Mouse (Mus musculus): ENCODE results near the gene Frat1. TPM values are rescaled to one million over a fixed set of nuclear protein-coding genes. Genes with fewer than 3 reads are reported as not detected.

Frat1 gene
- 1 to 10 TPM; 4.9 to 7.2 TPM for total RNA-seq (2021)
- long read RNA-seq, experiment 1, partial matches to known transcripts: 0 of 2 reads
- long read RNA-seq, experiment 1, other reads (novel, unspliced or antisense): 0 of 2 reads
- long read RNA-seq, experiment 2: 0 reads

GRCm38 (mm10) chr19:41829381-41830105 is at the start of gene Frat1:
Gene Frat1 (plus strand): TSS chr19:41829970.
- peak; percentile 81 for DNase-seq
- intact Hi-C loops (cut with DNase I; ENCODE audit: low total_unique reads): no loop called here

GRCm38 (mm10) chr19:41786896-41787295 is 42.9 kb upstream of the Frat1 start:
- intact Hi-C loops (cut with DNase I; ENCODE audit: low total_unique reads): no loop called here
- no peak for DNase-seq

- no peak for DNase-seq
- intact Hi-C loops (cut with DNase I; ENCODE audit: low total_unique reads): no loop called here
These were observed 40.4 kb upstream of the Frat1 start for GRCm38 (mm10) chr19:41789110-41789961.

GRCm38 (mm10) chr19:41791384-41791783 is 38.4 kb upstream of the Frat1 start:
- intact Hi-C loops (cut with DNase I; ENCODE audit: low total_unique reads): no loop called here
- DNase-seq: no peak

- intact Hi-C loops (cut with DNase I; ENCODE audit: low total_unique reads): no loop called here
- DNase-seq: no peak
These were observed 36.8 kb upstream of the Frat1 start for GRCm38 (mm10) chr19:41792934-41793486.

GRCm38 (mm10) chr19:41794017-41794416 is 35.8 kb upstream of the Frat1 start:
- intact Hi-C loops (cut with DNase I; ENCODE audit: low total_unique reads): no loop called here
- DNase-seq: no peak

- no peak for DNase-seq
These were observed 34.9 kb upstream of the Frat1 start for GRCm38 (mm10) chr19:41794901-41795300.

GRCm38 (mm10) chr19:41796148-41796760 is 33.5 kb upstream of the Frat1 start:
- intact Hi-C loops (cut with DNase I; ENCODE audit: low total_unique reads): no loop called here
- DNase-seq: no peak

More at GRCm38 (mm10) chr19:41794901-41795300, 34.9 kb upstream of the Frat1 start:
- intact Hi-C loops (cut with DNase I; ENCODE audit: low total_unique reads): no loop called here

GRCm38 (mm10) chr19:41796789-41797327 is 32.9 kb upstream of the Frat1 start:
- DNase-seq: no peak
- intact Hi-C loops (cut with DNase I; ENCODE audit: low total_unique reads): no loop called here

- DNase-seq: no peak
- intact Hi-C loops (cut with DNase I; ENCODE audit: low total_unique reads): no loop called here
These were observed 32.2 kb upstream of the Frat1 start for GRCm38 (mm10) chr19:41797536-41797935.

GRCm38 (mm10) chr19:41800451-41800850 is 29.3 kb upstream of the Frat1 start:
- intact Hi-C loops (cut with DNase I; ENCODE audit: low total_unique reads): no loop called here
- DNase-seq: no peak

GRCm38 (mm10) chr19:41800986-41801741 is 28.6 kb upstream of the Frat1 start:
- intact Hi-C loops (cut with DNase I; ENCODE audit: low total_unique reads): no loop called here
- DNase-seq: no peak

GRCm38 (mm10) chr19:41801742-41802369 is 27.9 kb upstream of the Frat1 start, which contains the start of gene Arhgap19:
Gene Arhgap19 (minus strand): TSS chr19:41802047.
- intact Hi-C loops (cut with DNase I; ENCODE audit: low total_unique reads): no loop called here
- peak; percentile 91 for DNase-seq

GRCm38 (mm10) chr19:41803322-41803721 is 26.4 kb upstream of the Frat1 start:
- peak; percentile 14 for DNase-seq
- intact Hi-C loops (cut with DNase I; ENCODE audit: low total_unique reads): no loop called here

- no peak for DNase-seq
- intact Hi-C loops (cut with DNase I; ENCODE audit: low total_unique reads): no loop called here
These were observed 23.9 kb upstream of the Frat1 start for GRCm38 (mm10) chr19:41805831-41806230.

- intact Hi-C loops (cut with DNase I; ENCODE audit: low total_unique reads): no loop called here
- no peak for DNase-seq
These were observed 22.3 kb upstream of the Frat1 start for GRCm38 (mm10) chr19:41807497-41807896.

- DNase-seq: no peak
- intact Hi-C loops (cut with DNase I; ENCODE audit: low total_unique reads): no loop called here
These were observed 21.6 kb upstream of the Frat1 start for GRCm38 (mm10) chr19:41808104-41808634.

- intact Hi-C loops (cut with DNase I; ENCODE audit: low total_unique reads): no loop called here
- no peak for DNase-seq
These were observed 19.7 kb upstream of the Frat1 start for GRCm38 (mm10) chr19:41810074-41810473.

All from gastrocnemius, postnatal 14 days (tissue).